Mouse (Mus musculus): Measurements from ENCODE around the gene Zscan20.
"Not testable (repeated sequence)": the region's sequence is repeated elsewhere in the genome, so short reads cannot be mapped to it uniquely, and the experiment has no call there.

Zscan20 gene

GRCm38 (mm10) chr4:128613326-128613725 lies 3.4 kb upstream of the Zscan20 start:
- no peak for DNase-seq

- DNase-seq, result not testable (repeated sequence)
Measured at GRCm38 (mm10) chr4:128611726-128612125, 1.8 kb upstream of the Zscan20 start.

- peak; percentile 43 for DNase-seq
Measured at GRCm38 (mm10) chr4:128610706-128611105, 808 bp upstream of the Zscan20 start.

- DNase-seq, result no peak
Measured at GRCm38 (mm10) chr4:128609276-128609924, 498 bp downstream of the Zscan20 start.

DNA sequence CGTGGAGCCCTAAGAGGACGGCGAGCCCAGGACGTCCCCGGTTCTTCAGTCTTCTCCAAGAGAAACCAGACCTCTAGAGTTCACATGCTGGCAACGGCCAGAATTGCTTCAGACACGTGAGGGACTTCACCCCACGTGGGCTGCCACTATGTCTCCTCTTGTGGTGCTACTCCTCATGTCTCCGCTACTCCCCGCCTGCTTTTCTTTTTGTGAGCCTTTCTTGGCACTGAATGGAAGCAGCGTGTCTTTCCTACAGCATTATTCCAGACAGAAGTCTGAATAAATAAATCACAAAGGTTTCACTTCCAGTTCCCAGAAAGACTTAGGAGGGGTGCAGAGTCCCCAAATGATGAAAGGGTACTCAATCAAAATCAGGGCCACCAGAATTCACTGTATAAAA lies 2.2 kb downstream of the Zscan20 start:
- DNase-seq, result no peak

DNA sequence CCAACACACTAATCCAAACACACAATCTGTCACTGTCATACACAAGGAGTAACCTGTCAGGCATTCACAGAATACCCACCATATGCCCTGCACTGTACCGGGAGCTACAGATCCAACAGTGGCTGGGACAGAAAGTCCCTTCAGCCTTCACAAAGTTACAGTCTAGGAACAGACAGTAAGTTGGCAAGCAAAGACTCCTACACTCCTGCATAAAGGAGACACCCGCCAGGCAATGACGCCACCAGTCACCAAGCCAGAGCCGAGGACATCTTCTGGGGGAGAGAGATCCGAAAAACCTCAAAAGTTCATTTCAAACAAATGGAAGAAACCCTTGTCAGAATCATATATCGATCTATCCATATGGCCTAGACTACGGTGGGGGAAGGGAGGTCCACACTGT lies 3.3 kb downstream of the Zscan20 start:
- DNase-seq, result peak; percentile 56

- no peak for DNase-seq
Measured at GRCm38 (mm10) chr4:128597801-128598560, 11.9 kb downstream of the Zscan20 start.

- no peak for DNase-seq
Measured at GRCm38 (mm10) chr4:128594062-128594461, 15.8 kb downstream of the Zscan20 start.

DNA sequence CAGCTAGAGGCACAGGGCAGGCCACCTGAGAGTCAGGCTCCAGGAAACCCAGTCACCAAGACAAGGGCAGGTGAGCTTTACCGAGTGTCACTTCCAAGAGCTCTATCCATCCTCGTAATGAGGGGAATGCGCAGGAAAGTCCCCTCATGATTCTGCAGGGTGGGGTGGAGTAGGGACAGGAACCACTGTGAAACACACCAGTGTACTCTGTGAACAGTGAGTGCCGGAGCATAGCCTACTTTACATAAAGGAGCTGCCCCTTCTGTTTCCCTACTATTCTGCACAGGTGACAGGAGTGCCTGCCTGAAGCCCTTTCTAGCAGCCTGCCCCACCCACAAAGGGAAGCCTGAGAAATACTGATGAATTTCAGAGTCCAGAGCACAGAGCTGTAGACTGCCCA lies 16.6 kb downstream of the Zscan20 start:
- no peak for DNase-seq

DNA sequence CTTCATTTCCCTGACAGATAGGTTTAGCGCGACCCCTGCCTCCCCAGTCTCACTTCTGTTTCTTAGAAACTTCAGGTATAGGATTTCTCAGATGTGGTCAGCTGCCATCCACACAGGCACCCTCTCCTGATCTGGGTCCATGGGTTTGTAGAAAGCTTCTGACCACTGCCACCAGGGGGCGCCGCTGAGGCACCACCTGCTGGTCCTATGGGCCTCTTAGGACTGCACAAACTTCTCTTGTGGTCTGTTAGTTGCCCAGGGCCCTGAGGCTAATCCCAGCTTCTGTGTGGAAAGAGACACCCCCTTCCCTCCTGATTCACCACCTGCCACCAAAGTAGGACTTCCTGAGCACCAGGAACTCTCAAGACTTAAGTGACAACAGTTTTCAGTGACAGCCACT lies 30.7 kb downstream of the Zscan20 start:
- DNase-seq, result no peak

GRCm38 (mm10) chr4:128575811-128576210 lies 34.1 kb downstream of the Zscan20 start:
- DNase-seq, result no peak

- DNase-seq, result no peak
Measured at GRCm38 (mm10) chr4:128560327-128560726, 49.6 kb downstream of the Zscan20 start.

- no peak for DNase-seq
Measured at GRCm38 (mm10) chr4:128554198-128554597, 55.7 kb downstream of the Zscan20 start.

GRCm38 (mm10) chr4:128550756-128551155 lies 59.1 kb downstream of the Zscan20 start:
- DNase-seq, result no peak

- not testable (repeated sequence) for DNase-seq
Measured at GRCm38 (mm10) chr4:128543956-128544486, 65.9 kb downstream of the Zscan20 start.

- no peak for DNase-seq
Measured at GRCm38 (mm10) chr4:128543378-128543777, 66.5 kb downstream of the Zscan20 start.

Measured in layer of hippocampus, adult 9-11 months (tissue).